Comparison of ENCODE assay signal across 8 mouse cellular contexts in the genomic region with DNA sequence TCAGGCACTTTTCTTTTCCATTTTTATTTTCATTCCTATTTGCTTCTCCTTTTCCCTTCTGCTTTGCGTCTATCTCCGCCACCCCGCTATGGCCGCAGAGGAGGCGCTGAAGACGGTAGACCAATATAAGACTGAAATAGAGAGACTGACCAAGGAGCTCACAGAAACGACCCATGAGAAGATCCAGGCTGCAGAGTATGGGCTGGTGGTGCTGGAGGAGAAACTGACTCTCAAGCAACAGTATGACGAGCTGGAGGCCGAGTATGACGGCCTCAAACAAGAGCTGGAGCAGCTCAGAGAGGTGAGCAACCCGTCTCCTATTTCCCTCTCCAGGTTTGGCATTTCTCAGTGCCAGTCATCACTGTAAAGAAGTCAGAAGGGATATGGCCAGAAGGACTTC. TPM values are rescaled to one million over a fixed set of nuclear protein-coding genes. Genes with fewer than 3 reads are reported as not detected.
A peak's percentile ranks its signal among the peaks of the same experiment; 100 is the strongest.
DNase-seq lines count a peak whose midpoint lies in the region; ATAC-seq and TF ChIP-seq lines count a peak whose summit lies in the region.

No protein-coding gene starts in this region.

- no peaks in the 10 kb centered on the region for H3K9me3 ChIP-seq in forebrain, embryonic 10.5 days
- no peaks in the 10 kb centered on the region for H3K9me3 ChIP-seq in intestine, embryonic 15.5 days
- H3K9me3 ChIP-seq in liver, embryonic 11.5 days (ENCODE audit: control insufficient read depth, low read length) = no peaks in the 10 kb centered on the region

- peaks cover 3% of the 10 kb centered on the region for H3K4me1 ChIP-seq in spleen, adult 2 months (ENCODE audit: control insufficient read depth, insufficient read depth, insufficient read length)
- no peaks in the 10 kb centered on the region for H3K4me1 ChIP-seq in brown adipose tissue, adult 24 weeks (ENCODE audit: control insufficient read depth, insufficient read depth, insufficient read length, low read length)
- H3K4me1 ChIP-seq in forebrain, embryonic 10.5 days = peaks cover 23% of the 10 kb centered on the region
- no peaks in the 10 kb centered on the region for H3K4me1 ChIP-seq in intestine, embryonic 15.5 days (replicated peaks)
- no peaks in the 10 kb centered on the region for H3K4me1 ChIP-seq in liver, embryonic 11.5 days (replicated peaks; ENCODE audit: control insufficient read depth, insufficient read depth, low read length)

- WGBS in spleen, adult 2 months = 5% methylated on average over 11 of the region's 11 CpGs
- under 1% methylated on average over 11 of the region's 11 CpGs for WGBS in forebrain, embryonic 10.5 days
- 1% methylated on average over 11 of the region's 11 CpGs for WGBS in intestine, embryonic 15.5 days
- 3% methylated on average over 11 of the region's 11 CpGs for WGBS in liver, embryonic 11.5 days

- ATAC-seq in intestine, embryonic 15.5 days = peak; percentile 66
- peak; percentile 47 for ATAC-seq in liver, embryonic 11.5 days (replicated peaks; ENCODE audit: low FRiP score)

- no peak for TF ChIP-seq CTCF in spleen, adult 2 months (IDR thresholded peaks at IDR 0.05; ENCODE audit: extremely low read depth, insufficient read depth, insufficient read length, insufficient replicate concordance)

- peak overlapping the region; percentile 59 for H3K9ac ChIP-seq in intestine, embryonic 15.5 days
- peak overlapping the region; percentile 75 for H3K9ac ChIP-seq in liver, embryonic 11.5 days (ENCODE audit: low read depth, low read length)

- H3K27me3 ChIP-seq in spleen, adult 2 months (ENCODE audit: control insufficient read depth, insufficient read depth, low read length) = no peaks in the 10 kb centered on the region
- H3K27me3 ChIP-seq in forebrain, embryonic 10.5 days (ENCODE audit: poor library complexity, severe bottlenecking) = peaks cover 11% of the 10 kb centered on the region; the same call in 1 of the 2 replicates
- H3K27me3 ChIP-seq in intestine, embryonic 15.5 days (replicated peaks) = no peaks in the 10 kb centered on the region
- no peaks in the 10 kb centered on the region for H3K27me3 ChIP-seq in liver, embryonic 11.5 days (replicated peaks; ENCODE audit: control insufficient read depth, insufficient read depth, low read length)

- H3K27ac ChIP-seq in spleen, adult 2 months (ENCODE audit: insufficient read depth, low read length) = no peak overlapping the region
- H3K27ac ChIP-seq in brown adipose tissue, adult 24 weeks (replicated peaks; ENCODE audit: low read depth, low read length) = no peak overlapping the region
- peak overlapping the region; percentile 86 for H3K27ac ChIP-seq in forebrain, embryonic 10.5 days
- peak overlapping the region; percentile 62 for H3K27ac ChIP-seq in intestine, embryonic 15.5 days
- no peak overlapping the region for H3K27ac ChIP-seq in liver, embryonic 11.5 days (ENCODE audit: low read depth, low read length)

- no peaks in the 10 kb centered on the region for H3K36me3 ChIP-seq in spleen, adult 2 months (ENCODE audit: control insufficient read depth, insufficient read depth, low read length)
- peaks cover 3% of the 10 kb centered on the region; the same call in 1 of the 2 replicates for H3K36me3 ChIP-seq in forebrain, embryonic 10.5 days (replicated peaks)
- H3K36me3 ChIP-seq in intestine, embryonic 15.5 days = no peaks in the 10 kb centered on the region
- H3K36me3 ChIP-seq in liver, embryonic 11.5 days (ENCODE audit: control insufficient read depth, insufficient read depth, low read length) = no peaks in the 10 kb centered on the region

- H3K4me3 ChIP-seq in spleen, adult 2 months (ENCODE audit: extremely low read depth, insufficient read depth, insufficient read length) = peak overlapping the region; percentile 62
- peak overlapping the region; percentile 56 for H3K4me3 ChIP-seq in brown adipose tissue, adult 24 weeks (ENCODE audit: insufficient read depth, low read depth, low read length)
- peak overlapping the region; percentile 63 for H3K4me3 ChIP-seq in forebrain, embryonic 10.5 days
- peak overlapping the region; percentile 57 for H3K4me3 ChIP-seq in intestine, embryonic 15.5 days (replicated peaks)
- H3K4me3 ChIP-seq in liver, embryonic 11.5 days (ENCODE audit: low read depth, low read length) = peak overlapping the region; percentile 71

- no peak for DNase-seq in spleen, adult 2 months (ENCODE audit: low read depth in 1 of 2, low spot score in 2 of 2)
- no peak for DNase-seq in spleen, postnatal 14 days (ENCODE audit: low spot score in 2 of 2)
- DNase-seq in forebrain, embryonic 10.5 days (ENCODE audit: extremely low spot score, low spot score) = no peak
- DNase-seq in liver, embryonic 11.5 days (ENCODE audit: low spot score) = no peak
- DNase-seq in right cerebral cortex, postnatal 10 days (ENCODE audit: low spot score in 2 of 2) = peak; percentile 37 to 47
- DNase-seq in spleen, postnatal 4 days (ENCODE audit: low spot score in 2 of 2) = no peak

- H3K4me2 ChIP-seq in intestine, embryonic 15.5 days (replicated peaks) = peak overlapping the region; percentile 82
- peak overlapping the region; percentile 84 for H3K4me2 ChIP-seq in liver, embryonic 11.5 days

- TF ChIP-seq POLR2A in spleen, adult 2 months (IDR thresholded peaks at IDR 0.05; ENCODE audit: low read depth, low read length) = no peak

RNA-seq across cellular contexts. Expression of gene Bicd1, which starts 0.7 kb away (rescaled TPM):
- polyA plus RNA-seq in spleen, adult 2 months (2012; rRNA removed) = 0.39 and 0.43 TPM in 2 replicates
- 0.13 and 0.40 TPM in 2 replicates for polyA plus RNA-seq in brown adipose tissue, adult 24 weeks (2012; ENCODE audit: insufficient read depth, insufficient read length, missing spikeins)
- 12.8 and 13.2 TPM in 2 replicates for polyA plus RNA-seq in forebrain, embryonic 10.5 days (2016; fragmentation: Nextera tagmentation; extraction: Ambion mirVana)
- polyA plus RNA-seq in intestine, embryonic 15.5 days (2015; fragmentation: Nextera tagmentation; extraction: Ambion mirVana) = 12.2 and 14.6 TPM in 2 replicates
- polyA plus RNA-seq in liver, embryonic 11.5 days (2014; fragmentation: Nextera tagmentation; extraction: Ambion mirVana) = 4.9 and 5.0 TPM in 2 replicates

Comparison
In these comparisons a context has a peak if more than half of its experiments do, and no peak if none do; other contexts are left out.
1. DNase-seq: peak in right cerebral cortex, postnatal 10 days (2 of 2); none in spleen, adult 2 months (0 of 2), spleen, postnatal 14 days (0 of 2), forebrain, embryonic 10.5 days (single experiment), liver, embryonic 11.5 days (single experiment) and spleen, postnatal 4 days (0 of 2).
2. H3K27ac ChIP-seq: peak in forebrain, embryonic 10.5 days (single experiment) and intestine, embryonic 15.5 days (single experiment); none in spleen, adult 2 months (single experiment), brown adipose tissue, adult 24 weeks (single experiment) and liver, embryonic 11.5 days (single experiment).
3. Peak in every context shown above with its lines, with median percentiles within 50 percentile points of each other: H3K4me3 ChIP-seq.